Mouse (Mus musculus) kidney, postnatal 0 days (tissue): Measurements from ENCODE around the gene 1110065P20Rik. TPM values are rescaled to one million over a fixed set of nuclear protein-coding genes. Genes with fewer than 3 reads are reported as not detected.

ENCODE experiments used
- ATAC-seq: fragments of 200-750 bp; cut with Nextera tagmentation; replicated peaks from 2 replicates; pipeline ENCODE4 v1.8.0; 2017; ENCODE audit warnings: low read depth, moderate number of reproducible peaks, moderate TSS enrichment, moderate library complexity; ENCODE audit not compliant: low FRiP score
- DNase-seq: peaks from one replicate; pipeline ENCODE4 v3.0.0-alpha.2; 2016; ENCODE audit warnings: low spot score
- H3K27ac ChIP-seq: fragments of 300-500 bp; sonication (generic); 2 replicates; pipeline ENCODE4 v1.5.1; 2014; ENCODE audit warnings: mild to moderate bottlenecking
- H3K27me3 ChIP-seq: fragments of 300-500 bp; sonication (generic); 2 replicates; pipeline ENCODE4 v1.6.1; 2014; ENCODE audit warnings: low read length, mixed read lengths; ENCODE audit not compliant: insufficient read depth
- H3K36me3 ChIP-seq: fragments of 300-500 bp; sonication (generic); 2 replicates; pipeline ENCODE4 v1.6.1; 2014; ENCODE audit warnings: low read length, mixed read lengths; ENCODE audit not compliant: insufficient read depth
- H3K4me1 ChIP-seq: fragments of 300-500 bp; sonication (generic); replicated peaks from 2 replicates; pipeline ENCODE4 v1.6.1; 2014; ENCODE audit warnings: antibody characterized with exemption, low read length, mixed read lengths; ENCODE audit not compliant: insufficient read depth
- H3K4me2 ChIP-seq: fragments of 300-500 bp; sonication (generic); 2 replicates; pipeline ENCODE4 v1.6.1; 2014; ENCODE audit warnings: mild to moderate bottlenecking, low read length, moderate library complexity, mixed read lengths
- H3K4me3 ChIP-seq: fragments of 300-500 bp; sonication (generic); replicated peaks from 2 replicates; pipeline ENCODE4 v1.5.1; 2014; ENCODE audit warnings: low read depth, low read length
- H3K9ac ChIP-seq: fragments of 300-500 bp; sonication (generic); 2 replicates; pipeline ENCODE4 v1.6.1; 2014; ENCODE audit warnings: low read depth, low read length
- H3K9me3 ChIP-seq: fragments of 300-500 bp; sonication (generic); replicated peaks from 2 replicates; pipeline ENCODE4 v1.6.1; 2016; ENCODE audit warnings: low read length, inconsistent platforms, mixed read lengths
- CTCF ChIP-seq: IDR thresholded peaks from 2 replicates; pipeline ENCODE4 v1.5.1; 2016; ENCODE audit warnings: antibody characterized with exemption, low read depth, mild to moderate bottlenecking, moderate library complexity
- WGBS: fragments of 180-500 bp; shearing (Covaris S2); extraction: QIAGEN DNeasy Blood & Tissue Kit; methylation state at CpG from one replicate; pipeline ENCODE4 v1.1.7; 2014; 5-methylcytosine and 5-hydroxymethylcytosine counted together
- polyA plus RNA-seq: library from polyadenylated mRNA; unstranded; fragments of >200 nt; fragmentation: Nextera tagmentation; extraction: Ambion mirVana; gene quantifications from 2 replicates; pipeline ENCODE4 v1.2.1, GENCODE M21; 2015

The 1110065P20Rik gene
- polyA plus RNA-seq, 1 experiment from 2014 or later, result 80.9 TPM

DNA sequence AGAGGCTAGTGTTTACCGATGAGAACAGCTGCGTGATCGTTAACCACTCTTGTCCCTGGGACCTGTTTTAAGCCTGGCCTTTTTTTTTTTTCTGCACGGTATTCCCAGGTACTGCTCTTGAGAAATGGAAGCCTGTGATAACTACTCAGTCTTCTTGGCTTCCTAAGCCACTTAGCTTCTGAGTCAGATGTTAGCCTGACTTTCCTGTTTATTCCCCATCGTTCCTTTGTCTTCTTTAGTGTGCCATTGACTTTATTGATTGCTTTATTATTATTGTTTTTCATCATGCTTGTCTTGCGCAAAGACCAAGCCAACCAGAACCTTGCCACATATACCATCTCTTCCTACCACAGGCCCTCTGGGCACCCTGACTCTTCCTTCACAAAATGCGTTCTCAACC lies 40.9 kb downstream of the 1110065P20Rik start:
- no peak for TF ChIP-seq CTCF
- Histone ChIP-seq H3K36me3 (peaks cover 19% of the 10 kb centered on the region), H3K4me3 (no peak overlapping the region), H3K27me3 (no peaks in the 10 kb centered on the region), H3K27ac (no peak overlapping the region), H3K9ac (no peak overlapping the region), H3K4me1 (0 out of 2 replicates have a peak, but pooled peaks cover 3% of the 10 kb centered on the region), H3K4me2 (no peak overlapping the region), H3K9me3 (no peaks in the 10 kb centered on the region)
- DNase-seq (no peak), ATAC-seq (no peak)
- 89% methylated on average over 7 of the region's 7 CpGs for WGBS

DNA sequence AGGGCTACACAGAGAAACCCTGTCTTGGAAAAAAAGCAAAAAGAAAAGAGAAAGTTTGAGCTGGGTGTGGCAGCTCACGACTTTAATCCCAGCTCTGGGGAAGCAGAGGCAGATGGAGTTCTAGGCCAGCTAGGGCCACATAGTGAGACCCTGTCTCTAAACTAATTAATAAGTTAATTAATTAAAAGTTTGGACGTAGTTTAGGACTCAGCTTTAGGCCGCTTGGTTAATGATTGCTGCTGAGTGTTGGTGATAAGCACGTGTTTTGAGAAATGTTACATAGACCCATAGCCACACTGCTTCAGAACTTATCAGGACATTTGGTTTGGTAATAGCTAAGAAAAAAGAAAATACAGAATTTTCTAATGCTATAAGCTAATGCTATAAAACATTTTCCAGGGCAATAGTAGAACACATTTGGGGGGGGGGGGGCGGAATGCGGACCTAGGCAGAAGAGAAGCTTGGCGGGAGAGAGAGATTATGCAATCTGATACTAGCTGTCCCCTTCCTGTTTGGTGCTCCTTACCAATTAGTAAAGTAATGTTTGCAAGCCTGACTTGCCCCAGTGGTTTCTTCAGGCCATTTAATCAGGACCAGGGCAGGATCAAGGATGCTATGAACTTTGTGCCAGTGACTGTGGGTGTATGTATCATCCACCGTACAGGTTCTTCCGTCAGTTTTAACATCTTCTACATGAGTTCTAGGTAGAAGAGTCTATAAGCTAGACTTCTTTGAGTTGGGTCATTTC lies 41.7 kb downstream of the 1110065P20Rik start:
- Histone ChIP-seq H3K9ac (no peak overlapping the region), H3K4me3 (no peak overlapping the region), H3K36me3 (peaks cover 25% of the 10 kb centered on the region), H3K27ac (0 out of 2 replicates have a peak overlapping the region, but pooled peaks have one; percentile 11), H3K27me3 (no peaks in the 10 kb centered on the region), H3K4me2 (no peak overlapping the region), H3K4me1 (0 out of 2 replicates have a peak, but pooled peaks cover 3% of the 10 kb centered on the region), H3K9me3 (no peaks in the 10 kb centered on the region)
- no peak for TF ChIP-seq CTCF
- WGBS, result 50% methylated on average over 9 of the region's 9 CpGs
- no peak for ATAC-seq
- peak; percentile 10 for DNase-seq

GRCm38 (mm10) chr4:124808511-124808910 lies 42.5 kb downstream of the 1110065P20Rik start:
- ATAC-seq, result no peak
- H3K4me3 ChIP-seq, result no peak overlapping the region

GRCm38 (mm10) chr4:124803406-124803805 lies 47.6 kb downstream of the 1110065P20Rik start:
- Histone ChIP-seq H3K4me3 (peak overlapping the region; percentile 75), H3K4me2 (peak overlapping the region; percentile 72), H3K9ac (0 out of 2 replicates have a peak overlapping the region, but pooled peaks have one; percentile 81), H3K27ac (no peak overlapping the region), H3K4me1 (peaks cover 8% of the 10 kb centered on the region; the same call in 1 of the 2 replicates), H3K36me3 (peaks cover 25% of the 10 kb centered on the region), H3K27me3 (no peaks in the 10 kb centered on the region), H3K9me3 (no peaks in the 10 kb centered on the region)
- 69% methylated on average over 6 of the region's 6 CpGs for WGBS
- ATAC-seq (no peak), DNase-seq (no peak)
- no peak for TF ChIP-seq CTCF

More at GRCm38 (mm10) chr4:124808511-124808910, 42.5 kb downstream of the 1110065P20Rik start:
- WGBS, result 79% methylated on average over 5 of the region's 5 CpGs
- Histone ChIP-seq H3K4me2 (no peak overlapping the region), H3K36me3 (peaks cover 25% of the 10 kb centered on the region), H3K27me3 (no peaks in the 10 kb centered on the region), H3K4me1 (peaks cover 3% of the 10 kb centered on the region; the same call in 1 of the 2 replicates), H3K9ac (no peak overlapping the region), H3K27ac (0 out of 2 replicates have a peak overlapping the region, but pooled peaks have one; percentile 11), H3K9me3 (no peaks in the 10 kb centered on the region)
- TF ChIP-seq CTCF, result no peak
- DNase-seq, result no peak

DNA sequence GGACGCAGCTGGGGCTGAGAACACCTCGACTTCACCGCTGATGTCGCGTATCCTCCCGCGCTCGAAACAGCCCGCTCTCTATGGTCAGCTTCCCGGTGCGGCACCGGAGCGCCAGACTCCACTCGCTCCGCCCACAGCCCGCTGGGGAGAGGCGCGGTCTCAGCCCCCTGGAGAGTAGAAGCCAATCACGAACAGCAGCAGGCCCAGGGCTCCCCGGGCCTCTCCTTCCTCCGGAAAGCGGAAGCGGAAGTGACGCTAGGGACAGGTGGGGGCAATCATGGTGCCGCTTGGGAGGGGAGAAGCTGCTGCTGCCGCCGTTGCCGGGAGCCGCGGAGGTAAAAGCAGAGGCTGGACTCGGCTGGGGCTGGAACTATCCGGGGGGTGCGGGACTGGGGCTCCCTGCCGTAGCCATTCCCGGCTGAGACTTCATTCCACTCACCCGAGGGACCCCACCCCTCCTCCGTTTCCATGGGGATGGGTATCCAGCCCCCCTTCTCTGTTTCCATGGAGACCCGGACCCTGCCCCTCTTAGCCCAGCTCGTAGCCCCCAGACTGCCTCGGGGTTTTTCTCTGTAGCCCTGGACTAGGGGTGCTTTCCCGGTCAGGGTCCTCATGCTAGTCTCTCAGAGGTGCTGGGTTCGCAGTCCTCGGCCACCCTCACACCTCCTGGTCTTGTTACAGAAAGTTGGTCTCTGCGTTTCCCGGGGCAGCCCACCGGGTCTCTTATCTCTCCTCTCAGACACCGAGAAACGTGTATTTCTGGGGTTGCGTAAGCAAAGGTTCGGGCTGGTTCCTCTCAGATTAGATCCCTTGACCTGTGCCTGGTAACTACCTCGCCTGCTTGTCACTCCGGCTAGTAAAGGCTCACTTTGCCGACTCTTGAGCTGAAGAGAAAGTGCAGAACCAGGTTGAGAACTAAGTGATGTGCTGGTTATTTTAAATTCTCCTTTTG lies 48.4 kb downstream of the 1110065P20Rik start:
- H3K27ac ChIP-seq, result peak overlapping the region; percentile 95
- peaks cover 6% of the 10 kb centered on the region; the same call in 1 of the 2 replicates for H3K4me1 ChIP-seq
- WGBS, result 1% methylated on average over 53 of the region's 53 CpGs
- H3K27me3 ChIP-seq, result no peaks in the 10 kb centered on the region
- H3K4me2 ChIP-seq, result peak overlapping the region; percentile 75
- peak overlapping the region; percentile 81 for H3K9ac ChIP-seq
- no peak for TF ChIP-seq CTCF
- H3K36me3 ChIP-seq, result peaks cover 23% of the 10 kb centered on the region
- ATAC-seq, result peak; percentile 99
- DNase-seq, result peak; percentile 98
- H3K9me3 ChIP-seq, result no peaks in the 10 kb centered on the region
- H3K4me3 ChIP-seq, result peak overlapping the region; percentile 75
